Mouse (Mus musculus): ENCODE measurements around the gene Rtn2. TPM values are rescaled to one million over a fixed set of nuclear protein-coding genes. Genes with fewer than 3 reads are reported as not detected.

The Rtn2 gene
- total RNA-seq (2021), result 10 to 100 TPM; 19.3 to 28.8 TPM
- long read RNA-seq, experiment 1, transcript Rtn2-201 (10 exons, 1,990 nt), result major isoform, 10 of 23 reads
- long read RNA-seq, experiment 1, transcript Rtn2-202 (7 exons, 1,076 nt), result minor isoform, 6 of 23 reads
- long read RNA-seq, experiment 1, partial matches to known transcripts, result 2 of 23 reads
- long read RNA-seq, experiment 1, other reads (novel, unspliced or antisense), result 5 of 23 reads
- long read RNA-seq, experiment 2, transcript Rtn2-201 (10 exons, 1,990 nt), result major isoform, 13 of 25 reads
- long read RNA-seq, experiment 2, partial matches to known transcripts, result 5 of 25 reads
- long read RNA-seq, experiment 2, other reads (novel, unspliced or antisense), result 2 of 25 reads

GRCm38 (mm10) chr7:19282385-19282784 lies at the start of gene Rtn2:
Rtn2 (plus strand) TSS chr7:19282624.
- peak in 1 of 2 experiments; percentile 59 for DNase-seq (ENCODE audit: low spot score in 2 of 2)

GRCm38 (mm10) chr7:19234652-19235051 lies 47.8 kb upstream of the Rtn2 start:
- no peak for DNase-seq (ENCODE audit: low spot score in 2 of 2)

GRCm38 (mm10) chr7:19235092-19235671 lies 47.2 kb upstream of the Rtn2 start:
- DNase-seq (ENCODE audit: low spot score in 2 of 2), result no peak

GRCm38 (mm10) chr7:19236411-19236810 lies 46.0 kb upstream of the Rtn2 start:
- no peak for DNase-seq (ENCODE audit: low spot score in 2 of 2)

- DNase-seq (ENCODE audit: low spot score in 2 of 2), result no peak
Measured at GRCm38 (mm10) chr7:19238344-19238743, 44.1 kb upstream of the Rtn2 start.

GRCm38 (mm10) chr7:19239423-19239822 lies 43.0 kb upstream of the Rtn2 start:
- DNase-seq (ENCODE audit: low spot score in 2 of 2), result peak; percentile 63 to 83

GRCm38 (mm10) chr7:19239986-19240385 lies 42.4 kb upstream of the Rtn2 start:
- DNase-seq (ENCODE audit: low spot score in 2 of 2), result no peak

- no peak for DNase-seq (ENCODE audit: low spot score in 2 of 2)
Measured at GRCm38 (mm10) chr7:19240905-19241463, 41.4 kb upstream of the Rtn2 start.

GRCm38 (mm10) chr7:19242005-19242404 lies 40.4 kb upstream of the Rtn2 start:
- DNase-seq (ENCODE audit: low spot score in 2 of 2), result no peak

- no peak for DNase-seq (ENCODE audit: low spot score in 2 of 2)
Measured at GRCm38 (mm10) chr7:19243858-19244257, 38.6 kb upstream of the Rtn2 start.

- no peak for DNase-seq (ENCODE audit: low spot score in 2 of 2)
Measured at GRCm38 (mm10) chr7:19245083-19245482, 37.3 kb upstream of the Rtn2 start.

- DNase-seq (ENCODE audit: low spot score in 2 of 2), result no peak
Measured at GRCm38 (mm10) chr7:19246855-19247254, 35.6 kb upstream of the Rtn2 start.

GRCm38 (mm10) chr7:19247511-19247910 lies 34.9 kb upstream of the Rtn2 start:
- no peak for DNase-seq (ENCODE audit: low spot score in 2 of 2)

GRCm38 (mm10) chr7:19252078-19252477 lies 30.3 kb upstream of the Rtn2 start:
- no peak for DNase-seq (ENCODE audit: low spot score in 2 of 2)

GRCm38 (mm10) chr7:19253437-19253836 lies 29.0 kb upstream of the Rtn2 start:
- DNase-seq (ENCODE audit: low spot score in 2 of 2), result no peak

GRCm38 (mm10) chr7:19255395-19255794 lies 27.0 kb upstream of the Rtn2 start:
- DNase-seq (ENCODE audit: low spot score in 2 of 2), result no peak

- no peak for DNase-seq (ENCODE audit: low spot score in 2 of 2)
Measured at GRCm38 (mm10) chr7:19256567-19256966, 25.9 kb upstream of the Rtn2 start.

GRCm38 (mm10) chr7:19257390-19258022 lies 24.9 kb upstream of the Rtn2 start:
- DNase-seq (ENCODE audit: low spot score in 2 of 2), result peak in 1 of 2 experiments; percentile 39

GRCm38 (mm10) chr7:19258336-19258735 lies 24.1 kb upstream of the Rtn2 start:
- DNase-seq (ENCODE audit: low spot score in 2 of 2), result no peak

- DNase-seq (ENCODE audit: low spot score in 2 of 2), result no peak
Measured at GRCm38 (mm10) chr7:19265147-19265546, 17.3 kb upstream of the Rtn2 start.

GRCm38 (mm10) chr7:19265928-19266822 lies 16.2 kb upstream of the Rtn2 start:
- no peak for DNase-seq (ENCODE audit: low spot score in 2 of 2)
